Mouse (Mus musculus) forebrain, embryonic 12.5 days (tissue): ENCODE results near the gene Papss1. TPM values are rescaled to one million over a fixed set of nuclear protein-coding genes. Genes with fewer than 3 reads are reported as not detected.

ENCODE experiments used
- ATAC-seq: fragments of 200-750 bp; cut with Nextera tagmentation; 2 replicates; pipeline ENCODE4 v1.8.0; 2017; ENCODE audit warnings: moderate TSS enrichment; ENCODE audit not compliant: low FRiP score
- H3K27ac ChIP-seq: fragments of 300-500 bp; sonication (generic); 2 replicates; pipeline ENCODE4 v1.5.1; 2016; ENCODE audit warnings: mild to moderate bottlenecking
- H3K27me3 ChIP-seq: fragments of 300-500 bp; sonication (generic); 2 replicates; pipeline ENCODE4 v1.6.1; 2016; ENCODE audit warnings: mild to moderate bottlenecking
- H3K36me3 ChIP-seq: fragments of 300-500 bp; sonication (generic); replicated peaks from 2 replicates; pipeline ENCODE4 v1.6.1; 2016; ENCODE audit warnings: mild to moderate bottlenecking
- H3K4me1 ChIP-seq: fragments of 300-500 bp; sonication (generic); 2 replicates; pipeline ENCODE4 v1.6.1; 2016
- H3K4me2 ChIP-seq: fragments of 300-500 bp; sonication (generic); 2 replicates; pipeline ENCODE4 v1.6.1; 2016; ENCODE audit warnings: mild to moderate bottlenecking, moderate library complexity
- H3K4me3 ChIP-seq: fragments of 300-500 bp; sonication (generic); replicated peaks from 2 replicates; pipeline ENCODE4 v1.5.1; 2016; ENCODE audit warnings: mild to moderate bottlenecking
- H3K9ac ChIP-seq: fragments of 300-500 bp; sonication (generic); 2 replicates; pipeline ENCODE4 v1.6.1; 2016; ENCODE audit warnings: mild to moderate bottlenecking
- H3K9me3 ChIP-seq: fragments of 300-500 bp; sonication (generic); 2 replicates; pipeline ENCODE4 v1.6.1; 2016
- whole genome bisulfite sequencing: fragments of 180-500 bp; shearing (Covaris S2); methylation state at CpG from one replicate; pipeline ENCODE4 v1.1.7; 2016; 5-methylcytosine and 5-hydroxymethylcytosine counted together
- polyA plus RNA-seq: library from polyadenylated mRNA; unstranded; fragments of >200 nt; fragmentation: Nextera tagmentation; extraction: Ambion mirVana; gene quantifications from 2 replicates; pipeline ENCODE4 v1.2.1, GENCODE M21; 2016

The Papss1 gene
- polyA plus RNA-seq, 1 experiment from 2014 or later = 90.8 TPM

DNA sequence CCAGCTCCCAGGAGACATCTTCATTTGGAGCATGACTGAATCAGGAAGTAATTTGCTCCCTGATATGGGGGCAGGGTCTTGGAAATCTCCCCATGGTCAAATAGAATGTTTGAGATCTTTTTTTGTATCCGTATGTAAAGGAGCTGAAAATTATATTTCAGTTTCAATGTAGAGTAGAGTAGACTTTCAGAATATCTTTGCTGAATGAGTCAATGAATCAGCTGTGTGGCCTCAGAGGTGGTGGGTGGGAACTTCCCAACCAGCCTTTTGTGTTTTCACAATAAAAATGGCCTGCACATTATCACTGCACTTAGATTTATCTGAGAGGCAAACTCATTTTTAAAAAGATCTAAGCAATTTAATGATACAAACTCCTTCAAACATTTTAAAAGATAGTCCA is 58.6 kb downstream of the Papss1 start:
- peaks cover 35% of the 10 kb centered on the region for H3K36me3 ChIP-seq

DNA sequence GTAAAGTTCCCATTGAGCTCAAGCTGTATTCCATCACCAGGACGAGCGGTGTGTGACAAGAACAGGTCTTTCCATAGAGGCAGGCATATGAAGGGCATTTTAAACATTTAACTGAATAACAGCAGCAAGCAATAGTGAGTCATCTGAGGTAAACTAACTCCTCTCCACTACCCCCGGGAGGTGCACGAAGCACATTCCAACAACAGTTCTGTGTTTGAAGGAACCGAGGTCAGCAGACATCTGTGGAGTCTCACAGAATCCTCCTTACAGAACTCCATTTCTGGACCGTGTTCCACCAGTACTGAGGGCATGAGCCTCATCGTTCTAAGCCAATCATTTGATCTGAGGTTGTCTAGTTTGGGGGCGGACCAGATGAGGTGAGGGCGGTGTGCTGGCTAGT is 59.5 kb downstream of the Papss1 start:
- H3K4me3 ChIP-seq = no peak overlapping the region
- ATAC-seq = no peak
- no peak overlapping the region for H3K9ac ChIP-seq
- H3K27me3 ChIP-seq = no peaks in the 10 kb centered on the region
- WGBS = 93% methylated on average over 9 of the region's 9 CpGs
- peaks cover 31% of the 10 kb centered on the region for H3K36me3 ChIP-seq
- H3K4me1 ChIP-seq = no peaks in the 10 kb centered on the region; the same call in 1 of the 2 replicates
- H3K27ac ChIP-seq = no peak overlapping the region
- no peak overlapping the region for H3K4me2 ChIP-seq
- H3K9me3 ChIP-seq = no peaks in the 10 kb centered on the region

More for the DNA sequence above, 58.6 kb downstream of the Papss1 start:
- 93% methylated on average over 1 of the region's 1 CpGs for WGBS
- Histone ChIP-seq H3K4me3 (no peak overlapping the region), H3K27ac (no peak overlapping the region), H3K4me1 (no peaks in the 10 kb centered on the region; the same call in 1 of the 2 replicates), H3K9ac (no peak overlapping the region), H3K4me2 (no peak overlapping the region), H3K27me3 (no peaks in the 10 kb centered on the region), H3K9me3 (no peaks in the 10 kb centered on the region)
- no peak for ATAC-seq

DNA sequence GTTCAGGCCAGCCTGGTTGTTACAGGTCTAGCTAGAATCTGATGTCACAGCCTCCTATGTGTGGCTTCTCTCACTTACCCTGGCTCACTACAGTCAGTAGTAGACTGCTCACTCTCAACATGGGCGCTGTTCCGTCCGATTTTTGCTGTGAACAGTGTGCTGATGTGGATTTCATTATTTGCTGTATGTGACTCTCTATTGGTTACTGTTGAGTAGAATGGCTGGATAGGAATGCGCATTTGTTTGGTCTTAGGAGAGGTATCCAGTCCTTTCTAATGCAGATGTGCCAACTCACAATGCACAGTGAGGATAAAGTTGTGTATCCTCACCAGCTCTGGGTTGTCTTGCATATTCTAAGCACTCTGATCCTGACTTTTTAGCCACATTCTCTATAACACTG is 62.9 kb downstream of the Papss1 start:
- Histone ChIP-seq H3K9ac (no peak overlapping the region), H3K9me3 (no peaks in the 10 kb centered on the region), H3K27me3 (no peaks in the 10 kb centered on the region), H3K27ac (no peak overlapping the region), H3K36me3 (peaks cover 38% of the 10 kb centered on the region), H3K4me3 (no peak overlapping the region), H3K4me2 (no peak overlapping the region), H3K4me1 (no peaks in the 10 kb centered on the region; the same call in 1 of the 2 replicates)
- ATAC-seq = no peak
- 88% methylated on average over 4 of the region's 4 CpGs for WGBS

GRCm38 (mm10) chr3:131628265-131628664 is 63.7 kb downstream of the Papss1 start:
- no peaks in the 10 kb centered on the region; the same call in 1 of the 2 replicates for H3K4me1 ChIP-seq
- H3K4me2 ChIP-seq = no peak overlapping the region
- H3K27ac ChIP-seq = no peak overlapping the region; the same call in 1 of the 2 replicates
- H3K9ac ChIP-seq = no peak overlapping the region
- no peak overlapping the region for H3K4me3 ChIP-seq
- no peaks in the 10 kb centered on the region for H3K27me3 ChIP-seq
- peaks cover 39% of the 10 kb centered on the region for H3K36me3 ChIP-seq
- no peak for ATAC-seq
- 71% methylated on average over 5 of the region's 5 CpGs for WGBS
- H3K9me3 ChIP-seq = no peaks in the 10 kb centered on the region

- Histone ChIP-seq H3K9ac (no peak overlapping the region), H3K4me1 (no peaks in the 10 kb centered on the region; the same call in 1 of the 2 replicates), H3K36me3 (peaks cover 36% of the 10 kb centered on the region), H3K4me2 (no peak overlapping the region), H3K9me3 (no peaks in the 10 kb centered on the region), H3K27me3 (no peaks in the 10 kb centered on the region), H3K4me3 (no peak overlapping the region), H3K27ac (no peak overlapping the region)
- ATAC-seq = no peak
- 81% methylated on average over 3 of the region's 3 CpGs for WGBS
Observed at GRCm38 (mm10) chr3:131628931-131629330, 64.4 kb downstream of the Papss1 start.

- Histone ChIP-seq H3K4me2 (no peak overlapping the region), H3K9ac (no peak overlapping the region), H3K4me1 (no peaks in the 10 kb centered on the region), H3K4me3 (no peak overlapping the region), H3K27ac (no peak overlapping the region), H3K9me3 (no peaks in the 10 kb centered on the region), H3K36me3 (peaks cover 32% of the 10 kb centered on the region), H3K27me3 (no peaks in the 10 kb centered on the region)
- ATAC-seq = no peak
- 89% methylated on average over 11 of the region's 11 CpGs for WGBS
Observed at GRCm38 (mm10) chr3:131630407-131631317, 66.1 kb downstream of the Papss1 start.

GRCm38 (mm10) chr3:131631318-131631870 is 66.8 kb downstream of the Papss1 start:
- no peaks in the 10 kb centered on the region for H3K4me1 ChIP-seq
- H3K27ac ChIP-seq = no peak overlapping the region
- no peak overlapping the region for H3K9ac ChIP-seq
- 94% methylated on average over 16 of the region's 16 CpGs for WGBS
- H3K27me3 ChIP-seq = no peaks in the 10 kb centered on the region
- H3K4me2 ChIP-seq = no peak overlapping the region
- H3K9me3 ChIP-seq = no peaks in the 10 kb centered on the region
- peaks cover 29% of the 10 kb centered on the region for H3K36me3 ChIP-seq
- ATAC-seq = no peak
- no peak overlapping the region for H3K4me3 ChIP-seq

GRCm38 (mm10) chr3:131634091-131634490 is 69.5 kb downstream of the Papss1 start:
- H3K4me3 ChIP-seq = no peak overlapping the region
- peaks cover 19% of the 10 kb centered on the region for H3K4me1 ChIP-seq
- peaks cover 20% of the 10 kb centered on the region for H3K36me3 ChIP-seq
- H3K27me3 ChIP-seq = no peaks in the 10 kb centered on the region
- no peak overlapping the region for H3K27ac ChIP-seq
- no peaks in the 10 kb centered on the region for H3K9me3 ChIP-seq
- H3K9ac ChIP-seq = no peak overlapping the region
- WGBS = 98% methylated on average over 2 of the region's 2 CpGs
- ATAC-seq = no peak
- no peak overlapping the region for H3K4me2 ChIP-seq

GRCm38 (mm10) chr3:131636126-131636525 is 71.6 kb downstream of the Papss1 start:
- Histone ChIP-seq H3K27ac (no peak overlapping the region), H3K36me3 (peaks cover 25% of the 10 kb centered on the region), H3K4me3 (no peak overlapping the region), H3K9me3 (no peaks in the 10 kb centered on the region), H3K27me3 (no peaks in the 10 kb centered on the region), H3K9ac (no peak overlapping the region), H3K4me2 (no peak overlapping the region), H3K4me1 (peaks cover 19% of the 10 kb centered on the region)
- 51% methylated on average over 5 of the region's 5 CpGs for WGBS
- ATAC-seq = no peak

DNA sequence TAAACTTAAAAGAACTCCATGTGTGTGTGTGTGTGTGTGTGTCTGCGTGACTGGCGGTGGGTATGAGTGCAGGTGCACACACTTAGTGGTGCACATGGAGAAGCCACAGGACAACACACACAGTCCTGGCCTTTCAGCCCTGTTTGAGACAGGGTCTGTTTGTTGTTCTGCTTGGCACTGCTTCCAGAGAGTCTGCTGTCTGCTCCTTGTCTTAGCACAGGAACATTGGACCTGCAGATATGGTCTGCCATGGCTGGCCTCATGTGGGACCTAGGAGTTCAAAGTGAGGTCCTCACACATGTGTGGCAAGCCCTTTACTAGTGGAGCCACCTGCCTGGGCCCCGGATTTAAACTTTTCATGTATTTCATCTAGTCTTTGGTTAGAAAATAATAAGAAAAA is 72.4 kb downstream of the Papss1 start:
- Histone ChIP-seq H3K9me3 (no peaks in the 10 kb centered on the region), H3K27ac (no peak overlapping the region), H3K4me1 (peaks cover 19% of the 10 kb centered on the region), H3K4me3 (no peak overlapping the region), H3K4me2 (no peak overlapping the region), H3K36me3 (peaks cover 19% of the 10 kb centered on the region), H3K9ac (no peak overlapping the region), H3K27me3 (no peaks in the 10 kb centered on the region)
- WGBS = 95% methylated on average over 3 of the region's 3 CpGs
- 0 out of 2 replicates have a peak, but pooled peaks have one; percentile 25 for ATAC-seq

DNA sequence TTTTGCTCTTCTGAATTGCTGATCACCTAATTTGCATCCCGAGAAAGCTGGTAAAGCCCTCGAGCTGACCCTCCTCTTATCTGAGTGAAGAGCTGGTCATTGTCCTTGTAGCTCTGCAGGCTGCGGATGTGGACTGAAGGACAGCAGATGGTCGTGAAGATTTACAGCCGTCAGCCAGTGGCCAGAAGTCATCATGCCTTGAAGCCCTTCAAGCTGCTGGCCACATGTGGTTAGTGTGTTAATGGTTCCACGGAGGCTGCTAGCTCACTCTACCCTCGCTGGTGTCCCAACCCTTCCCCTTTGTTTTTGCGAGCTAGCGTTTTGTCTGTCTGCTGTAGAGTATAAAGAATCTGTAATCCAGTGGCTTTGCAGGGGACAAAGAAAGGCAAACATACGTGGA is 73.1 kb downstream of the Papss1 start:
- WGBS = 20% methylated on average over 10 of the region's 10 CpGs
- no peaks in the 10 kb centered on the region for H3K9me3 ChIP-seq
- H3K27me3 ChIP-seq = no peaks in the 10 kb centered on the region
- no peak overlapping the region for H3K9ac ChIP-seq
- H3K4me1 ChIP-seq = peaks cover 19% of the 10 kb centered on the region
- peaks cover 14% of the 10 kb centered on the region for H3K36me3 ChIP-seq
- no peak overlapping the region for H3K27ac ChIP-seq
- H3K4me3 ChIP-seq = no peak overlapping the region
- ATAC-seq = peak; percentile 28
- no peak overlapping the region for H3K4me2 ChIP-seq

GRCm38 (mm10) chr3:131638216-131638615 is 73.6 kb downstream of the Papss1 start:
- Histone ChIP-seq H3K27me3 (no peaks in the 10 kb centered on the region), H3K9me3 (no peaks in the 10 kb centered on the region), H3K4me2 (no peak overlapping the region), H3K27ac (no peak overlapping the region), H3K4me1 (peaks cover 19% of the 10 kb centered on the region), H3K9ac (no peak overlapping the region), H3K36me3 (peaks cover 17% of the 10 kb centered on the region), H3K4me3 (no peak overlapping the region)
- 76% methylated on average over 7 of the region's 7 CpGs for WGBS
- 0 out of 2 replicates have a peak, but pooled peaks have one; percentile 18 for ATAC-seq
